Mouse (Mus musculus) layer of hippocampus, adult 8-10 months (tissue): ENCODE measurements around the gene Msrb3. TPM values are rescaled to one million over a fixed set of nuclear protein-coding genes. Genes with fewer than 3 reads are reported as not detected.
A peak's percentile ranks its signal among the peaks of the same experiment; 100 is the strongest.

Experiments used
- DNase-seq, 2 experiments: peaks; one replicate each; pipeline ENCODE4 v3.0.0; 2022; ENCODE audit warnings: low spot score in 2 of 2
- total RNA-seq, 4 experiments: library from RNA; stranded (reverse); gene quantifications; 2 replicates each; pipeline ENCODE4 v1.2.4; 2022

Msrb3 gene
- total RNA-seq, 4 experiments from 2014 or later: 3.7 to 5.1 (median 4.7) TPM

GRCm38 (mm10) chr10:120864446-120864845 is 34.5 kb downstream of the Msrb3 start:
- DNase-seq: peak; percentile 18 to 56

GRCm38 (mm10) chr10:120861674-120862073 is 37.2 kb downstream of the Msrb3 start:
- DNase-seq: no peak

GRCm38 (mm10) chr10:120861194-120861593 is 37.7 kb downstream of the Msrb3 start:
- DNase-seq: no peak

- no peak for DNase-seq
Observed at GRCm38 (mm10) chr10:120857531-120858001, 41.3 kb downstream of the Msrb3 start.

- DNase-seq: no peak
Observed at GRCm38 (mm10) chr10:120854329-120854728, 44.6 kb downstream of the Msrb3 start.

GRCm38 (mm10) chr10:120853816-120854215 is 45.1 kb downstream of the Msrb3 start:
- DNase-seq: no peak

- no peak for DNase-seq
Observed at GRCm38 (mm10) chr10:120851196-120851781, 47.6 kb downstream of the Msrb3 start.

- no peak for DNase-seq
Observed at GRCm38 (mm10) chr10:120850391-120851195, 48.3 kb downstream of the Msrb3 start.

- no peak for DNase-seq
Observed at GRCm38 (mm10) chr10:120848677-120849076, 50.2 kb downstream of the Msrb3 start.

- DNase-seq: no peak
Observed at GRCm38 (mm10) chr10:120847785-120848184, 51.1 kb downstream of the Msrb3 start.

- DNase-seq: no peak
Observed at GRCm38 (mm10) chr10:120839966-120840365, 58.9 kb downstream of the Msrb3 start.

GRCm38 (mm10) chr10:120834531-120834930 is 64.4 kb downstream of the Msrb3 start:
- no peak for DNase-seq

GRCm38 (mm10) chr10:120833836-120834235 is 65.1 kb downstream of the Msrb3 start:
- peak in 1 of 2 experiments; percentile 25 for DNase-seq

- DNase-seq: no peak
Observed at GRCm38 (mm10) chr10:120827761-120828160, 71.1 kb downstream of the Msrb3 start.

- no peak for DNase-seq
Observed at GRCm38 (mm10) chr10:120826795-120827669, 71.9 kb downstream of the Msrb3 start.

GRCm38 (mm10) chr10:120826381-120826780 is 72.5 kb downstream of the Msrb3 start:
- no peak for DNase-seq

GRCm38 (mm10) chr10:120825594-120825993 is 73.3 kb downstream of the Msrb3 start:
- DNase-seq: no peak

- no peak for DNase-seq
Observed at GRCm38 (mm10) chr10:120821491-120822358, 77.2 kb downstream of the Msrb3 start.

- no peak for DNase-seq
Observed at GRCm38 (mm10) chr10:120820781-120821300, 78.1 kb downstream of the Msrb3 start.

GRCm38 (mm10) chr10:120815290-120815689 is 83.6 kb downstream of the Msrb3 start:
- no peak for DNase-seq
